Mouse (Mus musculus) embryo, embryonic 11 days (tissue): ENCODE results near the gene Polk.

Experiments
- DNase-seq: peaks from one replicate; pipeline ENCODE4 v3.0.0-alpha.2; 2015

Gene Polk

DNA sequence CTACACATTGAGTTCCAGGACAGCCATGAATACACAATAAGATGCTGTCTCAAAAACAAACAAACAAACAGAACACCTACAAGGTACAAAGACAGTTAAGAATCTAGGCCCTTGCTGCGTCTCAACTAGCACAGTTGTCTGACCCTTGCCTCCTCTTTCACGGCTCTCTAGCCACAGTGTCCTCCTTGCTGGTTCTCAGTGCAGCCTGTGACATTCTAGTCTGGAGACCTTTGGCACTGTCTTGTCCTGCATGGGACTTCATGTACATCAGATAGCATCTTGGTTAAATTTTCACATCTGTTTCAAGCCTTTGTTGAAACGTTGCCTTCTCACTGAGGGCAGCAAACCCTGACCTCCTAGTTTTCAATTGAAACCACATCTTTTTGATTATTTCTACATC, 13.6 kb downstream of the Polk start:
- no peak for DNase-seq

DNA sequence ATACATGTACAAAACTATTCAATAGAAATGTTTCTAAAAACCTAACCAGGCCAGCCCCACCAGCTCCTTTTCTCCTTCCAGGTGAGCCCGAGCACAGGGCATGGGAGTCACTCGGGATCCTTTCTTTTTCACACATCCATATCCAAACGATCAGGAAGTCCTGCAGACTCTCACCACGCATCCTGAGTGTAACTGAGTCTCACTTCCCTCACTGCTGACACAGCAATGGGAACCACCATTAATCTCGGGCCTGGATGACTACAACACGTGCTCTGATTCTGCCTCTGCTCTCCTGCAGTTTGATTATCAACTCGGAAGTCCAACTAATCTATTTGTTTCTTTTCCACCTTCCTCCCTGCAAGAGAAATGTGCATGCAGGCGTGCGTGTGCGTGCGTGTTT, 14.5 kb downstream of the Polk start:
- no peak for DNase-seq

DNA sequence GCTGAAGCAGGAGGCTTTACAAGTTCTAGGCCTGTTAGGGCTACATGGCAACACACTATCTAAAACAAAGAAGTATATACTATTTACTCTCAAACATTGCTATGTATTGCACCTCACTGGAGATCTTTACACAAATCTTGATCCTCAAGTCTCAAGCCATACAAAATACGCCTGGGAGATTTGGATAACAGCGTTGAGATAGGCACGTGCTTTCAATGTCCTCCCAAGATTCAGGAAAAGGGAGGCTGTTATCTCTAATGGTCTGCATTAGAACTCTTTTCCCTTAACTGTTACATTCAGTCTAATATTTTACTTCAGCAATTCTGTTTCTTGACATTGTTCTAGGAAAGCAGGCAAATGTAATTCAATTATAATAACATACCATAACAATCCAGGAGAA, 15.4 kb downstream of the Polk start:
- no peak for DNase-seq

DNA sequence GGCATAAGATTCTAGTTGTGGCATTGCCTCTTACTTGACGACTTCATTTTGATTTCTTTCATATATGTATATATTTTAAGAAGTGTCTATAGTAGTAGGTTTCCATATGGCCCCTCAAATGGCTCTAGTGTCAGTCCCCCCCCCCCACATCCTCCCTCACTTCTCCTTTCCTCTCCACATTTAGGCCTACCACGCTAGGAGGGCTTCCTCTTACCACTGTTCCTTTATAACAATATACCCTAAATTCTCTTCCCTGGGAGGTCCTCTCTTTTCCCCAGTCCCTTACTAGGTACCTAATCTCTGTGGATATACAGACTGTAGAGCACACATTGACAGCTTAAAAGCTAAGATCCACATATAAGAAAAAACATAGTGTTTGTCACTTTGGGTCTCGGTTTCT, 21.1 kb downstream of the Polk start:
- no peak for DNase-seq

DNA sequence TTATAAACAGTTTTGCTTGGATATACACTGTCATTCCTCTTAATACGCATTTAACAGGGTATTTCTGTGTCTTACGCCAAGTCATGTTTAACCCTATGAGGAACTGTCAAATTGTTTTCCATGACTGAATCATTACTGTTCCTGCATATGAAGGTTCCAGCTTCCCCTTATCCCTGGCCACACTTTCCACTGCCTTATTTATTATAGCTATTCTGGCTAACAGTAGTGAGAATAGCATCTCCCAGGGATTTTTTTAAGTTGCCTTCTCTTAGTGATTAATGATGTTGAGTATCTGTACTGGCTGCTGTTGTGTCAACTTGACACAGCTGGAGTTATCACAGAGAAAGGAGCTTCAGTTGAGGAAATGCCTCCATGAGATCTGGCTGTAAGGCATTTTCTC, 25.0 kb downstream of the Polk start:
- DNase-seq, result no peak

DNA sequence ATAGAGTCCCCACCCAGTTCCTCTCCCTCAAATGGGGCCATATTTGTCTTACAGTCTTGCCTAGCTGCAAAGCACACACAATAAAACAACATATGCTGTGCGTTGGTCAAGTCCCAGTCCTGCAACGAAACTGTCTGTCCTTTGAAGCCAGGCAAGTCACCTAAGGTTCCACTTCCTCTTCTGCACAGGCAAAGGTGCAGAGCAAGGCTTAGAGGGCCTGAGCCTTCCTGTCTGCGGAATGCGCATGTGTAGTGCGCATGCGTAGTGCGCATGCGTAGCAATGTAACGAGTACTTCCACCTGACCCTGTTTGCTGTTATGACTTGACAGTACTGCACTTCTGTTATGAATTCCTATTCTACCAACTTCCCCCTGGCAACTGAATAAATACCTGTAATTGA, 26.1 kb downstream of the Polk start:
- DNase-seq, result no peak

DNA sequence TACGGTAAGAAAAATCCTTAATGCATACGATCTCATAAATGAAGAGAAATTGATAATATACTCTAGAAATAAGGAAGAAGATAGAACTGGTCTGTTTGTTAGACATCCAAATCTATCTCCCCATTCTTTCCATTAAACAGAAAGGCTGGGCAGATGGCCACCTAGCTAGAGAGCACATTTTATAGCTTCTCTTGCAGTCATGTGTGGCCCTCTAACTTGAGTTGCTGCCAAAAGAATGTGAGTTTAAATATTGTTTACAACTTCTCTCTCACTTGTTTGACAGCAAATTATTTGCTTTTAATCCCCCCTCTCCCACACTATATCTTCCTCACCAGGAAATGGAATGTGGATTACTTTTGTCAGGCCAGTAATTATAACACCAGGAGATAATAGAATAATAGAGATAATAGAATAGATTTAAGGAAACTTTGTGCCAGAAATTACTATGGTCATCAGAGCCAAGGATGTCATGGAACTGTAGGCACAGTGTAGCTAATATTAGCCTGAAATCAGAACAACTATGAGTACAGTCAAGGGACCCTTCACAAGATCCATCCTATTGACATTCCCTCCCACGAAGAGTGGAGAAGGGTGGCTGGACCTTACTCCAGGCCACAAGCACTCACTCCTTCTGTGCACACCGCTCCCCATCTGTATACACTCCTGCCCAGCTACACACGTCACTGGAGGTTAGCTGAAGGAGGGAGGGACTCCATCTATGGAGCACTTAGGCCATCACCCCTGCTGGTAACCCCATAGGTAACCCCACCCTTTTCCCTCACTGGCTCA, 28.0 kb downstream of the Polk start:
- DNase-seq, result no peak

DNA sequence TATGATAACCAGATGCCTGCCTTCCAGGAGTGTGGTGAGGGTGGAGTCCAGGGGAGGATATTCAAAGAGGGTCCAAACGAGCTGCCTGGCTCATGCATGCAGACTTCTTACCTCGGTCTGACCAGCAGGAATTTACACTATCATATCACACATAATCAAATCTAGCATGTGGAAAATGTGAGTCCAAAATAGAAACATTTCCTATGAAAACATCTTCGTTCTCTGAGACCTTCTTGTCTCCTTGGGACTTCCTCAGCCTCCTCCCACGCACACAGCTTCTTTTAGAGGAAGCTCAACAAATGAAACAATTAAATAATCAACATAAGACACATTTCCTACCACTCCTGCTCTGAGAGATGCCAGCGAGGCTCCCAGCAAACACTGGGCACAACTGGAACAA, 30.5 kb downstream of the Polk start:
- no peak for DNase-seq

DNA sequence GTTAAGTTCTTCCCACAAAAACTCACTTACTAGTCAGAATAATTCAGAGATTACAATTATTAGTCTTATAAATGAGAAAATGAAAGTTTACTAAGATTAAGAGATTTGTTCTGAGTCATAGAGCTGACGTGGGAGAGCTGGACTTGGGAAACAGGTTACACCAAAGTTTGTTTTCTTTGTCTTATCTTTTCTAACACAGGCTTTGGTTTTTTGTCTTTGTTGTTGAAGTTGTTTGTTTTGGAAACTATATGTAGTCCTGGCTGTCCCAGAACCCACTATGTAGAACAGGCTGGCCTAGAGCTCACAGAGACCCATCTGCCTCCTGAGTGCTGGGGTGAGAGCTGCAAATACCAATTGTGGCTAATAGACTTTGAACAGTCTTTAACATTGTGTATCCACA, 31.1 kb downstream of the Polk start:
- DNase-seq, result no peak

DNA sequence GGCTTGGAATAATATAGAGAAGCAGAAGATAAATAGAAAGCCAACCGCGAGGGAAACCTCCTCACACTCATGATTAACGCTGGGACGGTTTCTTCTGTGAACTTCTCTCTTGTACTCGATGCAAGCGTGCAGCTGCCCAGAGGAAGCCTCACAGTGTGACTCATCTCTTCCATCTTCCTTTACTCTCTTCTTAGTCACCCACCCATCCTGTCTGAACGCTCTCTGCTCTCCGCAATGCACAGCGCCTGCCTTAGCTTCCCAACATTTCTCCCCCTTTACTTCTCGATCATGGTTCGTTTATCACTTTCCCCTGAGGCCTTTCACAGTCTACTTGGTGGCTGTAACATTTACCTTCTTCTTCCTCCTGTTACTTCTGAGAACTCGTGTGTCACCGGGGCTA, 31.7 kb downstream of the Polk start:
- DNase-seq, result no peak

DNA sequence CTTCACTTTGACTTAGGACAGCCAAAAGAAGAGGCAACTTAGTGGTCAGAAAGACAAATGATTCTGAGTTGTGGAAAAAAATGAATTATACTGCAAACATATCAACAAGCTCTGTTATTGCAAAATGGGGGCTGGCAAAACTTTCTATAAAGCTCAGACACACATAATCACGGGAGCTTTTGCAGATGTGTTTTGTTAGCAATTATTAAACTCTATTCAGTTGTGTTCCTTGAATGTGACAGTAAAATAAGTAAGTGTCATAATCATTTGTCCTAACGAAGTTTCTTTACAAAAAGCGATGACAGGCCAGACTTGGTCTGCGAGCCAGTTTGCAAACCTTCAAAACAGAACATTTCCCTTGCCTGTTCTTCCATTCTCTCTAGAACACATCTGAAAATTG, 34.8 kb downstream of the Polk start:
- no peak for DNase-seq

DNA sequence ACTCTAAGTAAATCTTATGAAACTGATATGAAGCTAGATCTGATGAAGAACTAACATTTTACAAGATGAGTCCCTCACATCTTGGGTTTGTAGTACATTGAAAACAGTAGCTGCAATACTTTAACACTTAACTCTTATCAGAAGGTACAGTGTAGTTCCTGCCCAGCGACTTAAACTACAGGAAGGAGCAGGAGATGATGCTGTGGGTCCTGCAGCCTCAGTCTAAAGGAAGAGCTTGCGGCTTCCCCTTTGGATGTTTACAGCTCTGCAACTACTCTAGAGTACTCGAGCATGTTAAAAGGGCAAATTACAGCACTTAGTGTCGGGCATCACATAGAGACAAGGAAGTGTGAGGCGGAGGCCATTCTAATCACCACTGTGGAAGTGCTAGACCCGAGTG, 36.1 kb downstream of the Polk start:
- DNase-seq, result no peak

DNA sequence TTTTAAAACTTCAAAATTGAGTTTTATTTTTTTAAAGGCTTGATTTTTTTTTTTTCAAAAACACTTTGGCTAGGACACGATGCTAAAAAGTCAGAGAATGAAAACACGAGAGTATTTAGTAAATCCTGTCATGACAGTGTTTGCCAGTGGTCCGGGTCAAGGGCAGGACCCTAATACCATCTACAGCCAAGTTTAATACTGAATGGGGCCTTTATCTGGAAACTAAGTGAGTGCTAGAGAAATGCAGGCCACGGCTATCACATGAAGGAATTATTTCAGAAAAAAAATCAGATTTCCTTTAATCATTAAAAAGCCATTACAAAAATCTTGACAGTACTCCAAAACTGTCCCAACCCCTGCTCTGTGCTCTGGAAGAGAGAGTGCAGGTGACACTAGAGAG, 36.7 kb downstream of the Polk start:
- DNase-seq, result no peak

DNA sequence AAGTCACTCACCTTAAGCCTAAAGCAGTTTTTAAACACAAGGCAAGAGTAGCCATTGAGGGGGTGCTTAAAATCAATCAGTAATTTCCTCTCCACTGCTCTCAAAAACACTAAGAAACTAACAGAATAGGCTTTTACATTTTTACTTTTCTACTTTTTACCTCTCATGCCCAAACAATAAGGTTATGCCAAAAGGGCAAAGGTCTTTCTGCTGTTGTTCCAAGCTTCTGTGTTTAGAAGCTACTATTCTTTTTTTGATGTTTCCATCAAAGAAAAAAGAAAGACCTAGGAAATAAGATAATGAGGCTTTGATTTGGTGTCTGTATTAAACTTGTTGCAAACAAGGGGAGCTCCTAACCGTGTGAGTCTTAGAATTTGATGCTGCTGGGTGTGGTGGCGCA, 42.5 kb downstream of the Polk start:
- no peak for DNase-seq

DNA sequence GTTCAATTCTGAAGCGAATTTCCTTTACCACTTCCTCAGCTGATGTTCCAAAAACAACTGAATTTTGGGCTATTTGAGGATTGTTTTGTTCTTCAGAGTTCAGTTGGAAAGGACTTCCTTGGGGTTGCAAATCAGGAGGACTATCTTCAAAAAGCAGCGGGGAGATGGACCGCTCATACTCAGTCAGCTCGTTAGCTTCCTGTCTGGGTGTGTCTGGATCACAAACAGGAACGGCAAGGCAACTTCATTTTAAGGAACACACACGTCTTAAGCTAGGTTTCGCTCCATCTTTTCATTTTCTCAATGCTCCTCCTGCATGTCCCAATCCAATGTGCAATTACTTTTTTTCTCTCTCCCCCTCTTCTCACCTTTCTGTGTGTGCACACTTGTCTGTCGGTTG, 45.7 kb downstream of the Polk start:
- no peak for DNase-seq

DNA sequence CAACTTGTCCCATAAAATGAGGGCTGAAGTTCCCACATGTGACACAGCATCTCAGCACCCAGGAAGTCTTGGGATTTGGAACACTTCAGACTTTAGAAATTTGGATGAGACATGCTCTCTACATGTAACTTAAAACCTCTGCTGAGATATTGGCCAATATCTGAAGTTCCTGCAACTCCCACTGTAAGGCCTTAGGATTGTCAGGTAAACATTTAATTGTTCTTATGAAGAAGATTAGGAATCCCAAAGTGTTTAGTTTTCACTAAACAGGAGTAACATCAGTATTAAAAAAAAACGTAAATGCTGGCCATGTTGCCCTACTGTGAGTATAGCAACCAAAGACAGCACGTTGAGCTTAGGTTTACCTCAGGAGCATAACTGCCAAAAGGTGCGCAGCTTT, 51.9 kb downstream of the Polk start, which contains the start of gene Gm17622:
TSS of gene Gm17622 (plus strand) at position 301 of the 400 bp plus-strand sequence.
- no peak for DNase-seq

DNA sequence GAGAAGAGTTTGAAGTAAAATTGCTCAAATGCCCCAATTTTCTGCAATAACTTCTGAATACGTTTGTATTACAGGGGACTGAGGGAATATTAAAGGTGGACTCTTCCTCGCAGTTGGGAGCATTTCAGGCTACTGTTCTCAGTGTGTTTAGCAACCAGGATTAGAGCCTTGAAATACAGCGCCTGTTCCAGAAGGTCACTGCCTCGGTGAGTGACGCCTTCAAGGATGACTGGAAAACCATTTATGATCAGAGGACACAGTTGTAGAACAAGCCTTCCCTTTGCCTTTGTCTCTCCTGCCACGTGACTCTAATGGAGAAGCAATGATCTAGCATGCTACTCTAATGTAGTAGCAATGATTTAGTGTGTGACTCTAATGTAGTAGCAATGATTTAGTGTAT, 54.4 kb downstream of the Polk start:
- DNase-seq, result no peak

DNA sequence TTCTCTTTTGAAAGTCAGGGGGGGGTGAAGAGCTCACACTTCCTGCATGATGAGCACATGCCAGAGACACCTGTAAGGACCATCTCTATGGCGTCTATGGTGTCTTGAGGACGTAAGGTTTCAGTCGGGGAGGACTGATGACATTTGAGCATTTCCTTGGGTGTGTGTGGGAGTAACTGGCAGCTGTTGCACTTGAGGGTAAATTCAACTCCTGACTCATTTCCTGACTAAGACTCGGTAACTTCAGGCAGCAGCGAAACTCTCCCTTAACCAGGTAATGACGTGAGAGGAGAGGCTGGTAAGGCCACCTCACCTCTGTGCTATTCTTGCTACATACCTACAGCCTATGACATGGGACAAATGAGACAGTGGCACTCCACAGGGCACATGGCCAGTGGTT, 55.1 kb downstream of the Polk start:
- DNase-seq, result no peak

DNA sequence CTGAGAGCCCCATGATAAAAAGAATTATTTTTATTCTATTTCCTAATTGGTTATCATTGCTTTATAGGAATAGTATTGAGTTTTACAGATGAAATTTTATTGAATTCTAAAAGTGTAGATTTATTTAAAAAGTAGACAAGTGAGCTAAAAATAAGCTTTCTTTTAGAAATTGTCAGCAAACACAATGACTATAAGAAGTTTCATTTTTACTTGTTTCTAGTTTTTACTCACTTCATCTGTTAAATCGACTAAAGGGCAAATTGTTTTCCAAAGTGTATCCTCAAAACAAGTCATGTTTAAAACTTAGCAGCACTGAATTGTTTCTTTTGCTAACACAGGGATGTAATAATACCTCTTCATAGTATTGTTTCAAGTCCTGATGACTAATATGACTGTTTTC, 63.4 kb downstream of the Polk start:
- DNase-seq, result no peak

DNA sequence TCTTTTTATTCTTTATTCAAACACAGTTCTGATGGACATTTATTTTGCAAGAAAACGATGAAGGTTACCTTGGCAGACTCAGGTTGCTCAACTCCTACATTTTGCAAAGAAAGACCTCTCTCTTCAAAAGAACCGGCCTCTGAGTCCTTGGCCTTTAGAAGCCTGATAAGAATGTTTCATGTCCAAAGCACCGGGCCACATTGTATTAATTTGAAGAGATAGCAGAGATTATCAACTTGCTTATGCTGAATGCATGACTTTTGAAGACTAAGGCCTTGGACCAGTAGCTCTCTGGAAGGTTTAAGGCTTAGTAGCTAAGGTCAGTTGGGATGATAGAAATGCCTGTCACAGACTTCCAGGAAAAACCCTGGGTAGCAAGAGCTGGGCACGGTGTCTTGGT, 65.2 kb downstream of the Polk start:
- DNase-seq, result no peak

DNA sequence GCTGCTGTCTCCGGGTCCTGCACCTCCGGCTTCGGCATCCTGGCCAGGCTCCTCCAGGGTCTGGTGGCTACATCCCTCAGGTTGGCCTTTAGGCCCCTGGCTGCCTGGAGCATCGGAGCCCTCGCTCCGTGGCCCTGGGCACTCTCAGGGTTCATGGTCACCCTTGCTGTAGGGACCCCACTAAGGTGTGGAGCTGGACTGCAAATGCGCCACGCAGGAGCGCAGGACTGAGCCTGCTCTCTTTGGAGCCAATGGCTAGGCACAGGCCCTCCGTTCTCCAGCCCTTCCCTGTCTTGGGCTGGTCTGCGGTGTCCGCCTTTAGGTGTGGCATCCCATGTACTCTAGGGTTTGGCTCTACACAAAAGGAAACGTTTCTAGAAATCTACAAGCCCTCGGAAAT, 71.4 kb downstream of the Polk start, which contains the start of gene Ankdd1b:
TSS of gene Ankdd1b (minus strand) at position 242 of the 400 bp plus-strand sequence.
- DNase-seq, result no peak

DNA sequence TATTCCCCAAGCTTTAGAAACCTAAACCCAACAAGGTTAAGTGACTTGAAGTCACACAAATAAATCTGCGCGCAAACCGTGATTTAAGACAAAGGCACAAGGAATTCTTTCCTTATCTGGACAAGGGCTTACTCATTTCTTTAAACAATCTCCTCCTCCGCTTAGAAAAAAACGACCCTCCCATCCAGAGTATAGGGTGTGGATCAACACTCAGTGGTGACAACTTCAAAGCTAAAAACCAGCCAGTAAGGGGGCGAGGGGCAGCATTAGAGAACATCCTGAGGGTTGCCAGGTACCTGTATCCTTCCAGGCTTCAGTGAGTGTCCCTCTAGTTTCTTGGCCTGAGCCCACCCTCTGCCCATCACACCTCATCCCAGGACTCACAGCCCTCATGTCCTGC, 71.8 kb downstream of the Polk start:
- no peak for DNase-seq

DNA sequence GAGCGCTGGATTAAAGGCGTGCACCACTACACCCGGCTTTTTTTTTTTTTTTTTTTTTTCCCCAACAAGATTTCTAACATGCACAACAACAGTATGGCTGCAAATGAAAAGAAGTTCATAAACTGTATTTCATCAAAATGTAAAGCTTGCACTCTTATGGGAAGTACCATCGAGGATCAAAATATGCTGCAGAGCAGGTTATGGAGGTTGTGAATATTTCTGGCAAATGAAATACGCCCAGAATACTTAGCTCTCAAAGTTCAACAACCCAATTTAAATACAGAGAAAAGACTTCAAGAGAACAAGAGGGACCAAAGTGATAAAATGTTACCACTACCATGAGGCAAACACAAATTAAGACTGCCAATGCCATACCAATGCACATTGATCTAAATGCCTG, 73.7 kb downstream of the Polk start:
- DNase-seq, result no peak

DNA sequence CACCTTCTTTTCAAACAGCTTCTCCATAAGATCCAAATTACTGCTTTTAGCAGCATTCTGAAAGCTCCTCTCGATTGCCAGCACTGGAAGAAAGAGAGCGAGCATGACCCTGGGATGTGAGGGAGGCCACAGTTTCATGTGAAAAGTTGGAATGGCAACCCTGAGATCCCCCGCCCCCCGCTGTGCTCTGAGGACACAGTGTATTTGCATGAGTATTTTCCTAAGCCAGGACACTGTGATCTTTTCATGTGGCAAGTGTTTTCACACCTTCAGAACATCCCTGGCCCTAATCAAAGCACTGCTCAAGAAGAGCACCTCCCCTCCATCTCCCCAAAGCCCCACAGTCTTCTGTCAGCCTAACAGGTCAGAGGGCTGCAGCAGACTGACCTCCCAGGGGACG, 77.1 kb downstream of the Polk start:
- DNase-seq, result no peak

DNA sequence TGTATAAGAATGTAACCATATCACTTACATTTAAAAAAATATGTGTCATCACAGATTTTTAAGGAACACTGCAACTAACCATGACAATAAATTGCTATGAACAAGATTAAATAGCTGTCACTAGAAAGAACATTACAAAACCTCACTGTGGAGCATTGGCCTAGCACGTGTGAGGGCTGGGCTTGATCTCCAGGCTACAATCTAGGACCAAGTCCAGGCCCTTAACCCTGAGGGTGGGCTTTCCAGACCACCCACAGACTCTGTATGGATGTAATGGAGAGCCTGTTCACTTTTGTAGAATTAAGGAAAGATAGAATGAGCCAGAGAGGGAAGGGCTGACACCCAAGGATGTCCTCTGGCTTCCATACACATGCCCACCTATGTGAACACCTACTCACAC, 79.7 kb downstream of the Polk start:
- no peak for DNase-seq
